Mouse (Mus musculus): ENCODE data around the gene Alg6. TPM values are rescaled to one million over a fixed set of nuclear protein-coding genes. Genes with fewer than 3 reads are reported as not detected.
A peak's percentile ranks its signal among the peaks of the same experiment; 100 is the strongest.

Alg6 gene
- polyA plus RNA-seq, 1 experiment from 2014 or later, result 11.3 TPM

- Histone ChIP-seq H3K4me3 (no peak overlapping the region), H3K4me1 (0 out of 2 replicates have a peak, but pooled peaks cover 4% of the 10 kb centered on the region), H3K9ac (no peak overlapping the region), H3K9me3 (replicated peaks) (no peaks in the 10 kb centered on the region), H3K27me3 (no peaks in the 10 kb centered on the region), H3K27ac (no peak overlapping the region), H3K4me2 (no peak overlapping the region; the same call in 1 of the 2 replicates), H3K36me3 (ENCODE audit: poor library complexity, severe bottlenecking) (no peaks in the 10 kb centered on the region)
- 17% methylated on average over 7 of the region's 7 CpGs for WGBS
- no peak for ATAC-seq
These were observed 24.4 kb downstream of the Alg6 start for GRCm38 (mm10) chr4:99739836-99740235.

GRCm38 (mm10) chr4:99752426-99752825 lies 37.0 kb downstream of the Alg6 start:
- peaks cover 6% of the 10 kb centered on the region for H3K36me3 ChIP-seq (ENCODE audit: poor library complexity, severe bottlenecking)
- H3K4me2 ChIP-seq, result no peak overlapping the region
- H3K4me3 ChIP-seq, result no peak overlapping the region
- no peaks in the 10 kb centered on the region for H3K9me3 ChIP-seq (replicated peaks)
- ATAC-seq, result no peak
- WGBS, result 92% methylated on average over 5 of the region's 5 CpGs
- H3K27ac ChIP-seq, result no peak overlapping the region
- H3K9ac ChIP-seq, result no peak overlapping the region
- H3K4me1 ChIP-seq, result no peaks in the 10 kb centered on the region
- no peaks in the 10 kb centered on the region for H3K27me3 ChIP-seq

GRCm38 (mm10) chr4:99766303-99766702 lies 50.8 kb downstream of the Alg6 start:
- Histone ChIP-seq H3K4me3 (no peak overlapping the region), H3K36me3 (ENCODE audit: poor library complexity, severe bottlenecking) (no peaks in the 10 kb centered on the region), H3K9me3 (replicated peaks) (no peaks in the 10 kb centered on the region), H3K27me3 (no peaks in the 10 kb centered on the region), H3K4me1 (no peaks in the 10 kb centered on the region), H3K4me2 (no peak overlapping the region), H3K9ac (no peak overlapping the region), H3K27ac (no peak overlapping the region)
- 79% methylated on average over 5 of the region's 5 CpGs for WGBS
- ATAC-seq, result no peak

- peak; percentile 55; the same call in 1 of the 2 replicates for ATAC-seq
- Histone ChIP-seq H3K27ac (no peak overlapping the region), H3K27me3 (no peaks in the 10 kb centered on the region), H3K9ac (no peak overlapping the region), H3K9me3 (replicated peaks) (no peaks in the 10 kb centered on the region), H3K4me3 (no peak overlapping the region), H3K4me1 (no peaks in the 10 kb centered on the region), H3K4me2 (no peak overlapping the region), H3K36me3 (ENCODE audit: poor library complexity, severe bottlenecking) (no peaks in the 10 kb centered on the region)
- 51% methylated on average over 1 of the region's 1 CpGs for WGBS
These were observed 51.3 kb downstream of the Alg6 start for GRCm38 (mm10) chr4:99766753-99767152.

- H3K9ac ChIP-seq, result no peak overlapping the region
- H3K4me3 ChIP-seq, result no peak overlapping the region
- H3K4me1 ChIP-seq, result no peaks in the 10 kb centered on the region
- no peaks in the 10 kb centered on the region for H3K36me3 ChIP-seq (ENCODE audit: poor library complexity, severe bottlenecking)
- no peaks in the 10 kb centered on the region for H3K9me3 ChIP-seq (replicated peaks)
- no peak overlapping the region for H3K27ac ChIP-seq
- H3K4me2 ChIP-seq, result no peak overlapping the region
- 83% methylated on average over 5 of the region's 5 CpGs for WGBS
- no peaks in the 10 kb centered on the region for H3K27me3 ChIP-seq
- ATAC-seq, result no peak
These were observed 55.1 kb downstream of the Alg6 start for GRCm38 (mm10) chr4:99770555-99770954.

GRCm38 (mm10) chr4:99773041-99773440 lies 57.6 kb downstream of the Alg6 start:
- H3K4me1 ChIP-seq, result no peaks in the 10 kb centered on the region
- H3K36me3 ChIP-seq (ENCODE audit: poor library complexity, severe bottlenecking), result no peaks in the 10 kb centered on the region
- no peak overlapping the region for H3K27ac ChIP-seq
- H3K27me3 ChIP-seq, result no peaks in the 10 kb centered on the region
- ATAC-seq, result no peak
- H3K9ac ChIP-seq, result no peak overlapping the region
- no peaks in the 10 kb centered on the region for H3K9me3 ChIP-seq (replicated peaks)
- H3K4me2 ChIP-seq, result no peak overlapping the region
- H3K4me3 ChIP-seq, result no peak overlapping the region
- 83% methylated on average over 1 of the region's 1 CpGs for WGBS

GRCm38 (mm10) chr4:99792365-99792764 lies 76.9 kb downstream of the Alg6 start:
- H3K4me2 ChIP-seq, result no peak overlapping the region
- H3K9ac ChIP-seq, result no peak overlapping the region
- no peak for ATAC-seq
- 95% methylated on average over 6 of the region's 6 CpGs for WGBS
- H3K36me3 ChIP-seq (ENCODE audit: poor library complexity, severe bottlenecking), result peaks cover 7% of the 10 kb centered on the region; the same call in 1 of the 2 replicates
- no peaks in the 10 kb centered on the region for H3K9me3 ChIP-seq (replicated peaks)
- H3K4me3 ChIP-seq, result no peak overlapping the region
- H3K27me3 ChIP-seq, result no peaks in the 10 kb centered on the region
- H3K4me1 ChIP-seq, result no peaks in the 10 kb centered on the region
- no peak overlapping the region for H3K27ac ChIP-seq

Other genes starting within 250 kb of the Alg6 start
- gene Foxd3, start 59.4 kb upstream of the Alg6 start, polyA plus RNA-seq (2015; fragmentation: Nextera tagmentation; extraction: Ambion mirVana), result not detected in 2 replicates
- 22.3 and 28.5 TPM in 2 replicates for gene Efcab7, start 113.5 kb downstream of the Alg6 start, polyA plus RNA-seq (2015; fragmentation: Nextera tagmentation; extraction: Ambion mirVana)
- gene Pgm1, start 213.8 kb downstream of the Alg6 start, polyA plus RNA-seq (2015; fragmentation: Nextera tagmentation; extraction: Ambion mirVana), result 30.8 and 32.1 TPM in 2 replicates
- gene Itgb3bp, start 214.1 kb downstream of the Alg6 start, polyA plus RNA-seq (2015; fragmentation: Nextera tagmentation; extraction: Ambion mirVana), result 35.4 and 44.1 TPM in 2 replicates